Mouse (Mus musculus): ENCODE measurements around the gene Nagk. TPM values are rescaled to one million over a fixed set of nuclear protein-coding genes. Genes with fewer than 3 reads are reported as not detected.
"Not testable (repeated sequence)": the region's sequence is repeated elsewhere in the genome, so short reads cannot be mapped to it uniquely, and the experiment has no call there.

The Nagk gene
- 10 to 100 TPM; 18.5 to 18.7 TPM for total RNA-seq (2021)
- long read RNA-seq, experiment 1, transcript Nagk-206 (10 exons, 1,049 nt) = minor isoform, 8 of 56 reads
- long read RNA-seq, experiment 1, transcript Nagk-201 (10 exons, 1,405 nt) = major isoform, 34 of 56 reads
- long read RNA-seq, experiment 1, partial matches to known transcripts = 1 of 56 reads
- long read RNA-seq, experiment 1, other reads (novel, unspliced or antisense) = 8 of 56 reads
- long read RNA-seq, experiment 2, transcript Nagk-201 (10 exons, 1,405 nt) = major isoform, 32 of 47 reads
- long read RNA-seq, experiment 2, transcript Nagk-206 (10 exons, 1,049 nt) = minor isoform, 7 of 47 reads
- long read RNA-seq, experiment 2, partial matches to known transcripts = 1 of 47 reads
- long read RNA-seq, experiment 2, other reads (novel, unspliced or antisense) = 1 of 47 reads

DNA sequence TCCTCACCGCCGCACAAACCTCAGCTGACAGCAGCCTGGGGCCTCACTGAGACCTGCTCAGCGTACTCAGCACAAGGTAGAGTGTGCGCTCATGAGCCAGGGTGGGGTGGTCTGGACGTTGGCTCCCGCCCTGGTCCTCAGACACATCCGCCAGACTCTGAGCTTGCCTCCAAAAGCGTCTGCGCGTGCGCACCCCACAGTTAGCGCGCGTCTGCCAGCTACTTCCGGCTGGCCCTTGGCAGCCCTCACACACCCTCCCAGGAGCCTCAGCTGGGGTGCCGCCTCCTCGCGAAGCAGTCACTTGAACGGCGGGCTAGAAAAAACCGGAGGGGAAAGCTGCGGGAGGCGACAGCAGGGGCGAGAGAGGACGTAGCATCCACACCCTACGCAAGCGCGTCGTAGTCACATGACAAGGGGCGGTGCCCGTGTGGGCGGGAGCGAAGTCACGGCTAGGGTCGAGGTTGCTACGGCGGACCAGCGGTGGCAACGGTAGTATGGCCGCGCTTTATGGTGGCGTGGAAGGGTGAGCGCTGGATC lies at the start of gene Nagk:
TSS of gene Nagk (plus strand) at position 223 of the 537 bp plus-strand sequence.
- intact Hi-C loops (cut with DNase I) = no loop called here
- DNase-seq = peak; percentile 93 to 94

DNA sequence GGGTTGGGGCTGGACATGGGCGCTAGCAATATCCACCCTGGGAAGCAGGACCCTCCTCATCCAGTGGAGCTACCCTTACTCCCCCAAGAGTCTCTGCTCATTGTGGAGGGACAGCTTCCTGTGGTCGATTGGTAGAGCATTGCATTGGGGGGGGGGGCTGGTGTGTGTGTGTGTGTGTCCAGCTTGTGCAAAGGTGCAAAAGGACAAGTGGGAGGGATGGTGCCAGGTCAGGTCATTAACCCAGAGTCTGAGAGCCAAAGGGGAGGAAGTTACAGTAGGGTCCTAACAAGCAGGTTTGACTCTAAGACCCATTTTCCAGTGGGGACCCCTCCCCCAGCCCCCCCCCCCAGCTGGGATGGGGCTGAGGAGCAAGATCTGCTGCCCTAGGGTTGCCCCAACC lies 49.3 kb upstream of the Nagk start:
- no peak for DNase-seq
- intact Hi-C loops (cut with DNase I) = no loop called here

DNA sequence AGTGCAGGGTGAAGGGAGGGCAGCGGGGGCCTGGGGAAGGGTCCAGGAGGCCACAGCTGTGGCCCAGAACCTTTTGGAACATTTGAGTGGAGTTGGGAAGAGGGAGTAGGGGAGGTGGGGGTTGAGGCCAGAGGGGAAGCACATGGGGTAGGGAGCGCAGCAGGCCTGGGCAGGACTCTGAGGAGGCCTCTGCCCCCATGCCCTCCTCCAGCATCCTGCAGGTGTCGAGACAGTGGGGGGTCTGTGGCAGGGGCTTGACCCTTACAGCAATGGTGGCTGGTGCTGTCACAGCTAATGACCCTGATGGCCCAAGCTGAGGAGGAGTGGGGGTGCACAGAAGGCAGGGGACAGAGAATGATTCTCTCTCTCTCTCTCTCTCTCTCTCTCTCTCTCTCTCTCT lies 45.5 kb upstream of the Nagk start:
- DNase-seq = no peak
- intact Hi-C loops (cut with DNase I) = no loop called here

DNA sequence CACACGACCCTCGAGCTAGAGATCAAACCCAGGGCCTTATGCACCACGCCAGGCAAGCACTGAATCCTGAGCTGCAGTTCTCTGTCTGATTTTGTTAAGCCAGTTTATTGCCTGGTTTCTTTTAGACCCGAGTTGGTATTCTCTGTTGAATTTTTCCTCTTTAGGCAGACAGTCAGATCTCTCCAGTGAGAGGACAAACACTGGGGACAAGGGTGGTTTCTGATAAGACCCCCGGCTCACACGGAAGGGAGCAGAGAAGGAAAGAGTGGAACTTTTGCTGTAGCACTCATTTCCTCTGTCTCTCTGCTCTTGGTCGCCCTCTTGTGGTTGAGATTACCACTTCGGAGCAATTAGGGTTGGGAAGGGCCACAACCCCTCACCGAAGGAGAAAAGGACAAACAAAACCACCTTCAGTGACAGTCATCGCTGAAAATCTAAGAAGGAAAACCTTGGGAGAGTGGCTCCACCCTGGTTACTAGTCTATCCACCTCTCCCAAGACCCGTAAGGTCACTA lies 44.6 kb upstream of the Nagk start:
- intact Hi-C loops (cut with DNase I) = no loop called here
- peak; percentile 62 to 84 for DNase-seq

DNA sequence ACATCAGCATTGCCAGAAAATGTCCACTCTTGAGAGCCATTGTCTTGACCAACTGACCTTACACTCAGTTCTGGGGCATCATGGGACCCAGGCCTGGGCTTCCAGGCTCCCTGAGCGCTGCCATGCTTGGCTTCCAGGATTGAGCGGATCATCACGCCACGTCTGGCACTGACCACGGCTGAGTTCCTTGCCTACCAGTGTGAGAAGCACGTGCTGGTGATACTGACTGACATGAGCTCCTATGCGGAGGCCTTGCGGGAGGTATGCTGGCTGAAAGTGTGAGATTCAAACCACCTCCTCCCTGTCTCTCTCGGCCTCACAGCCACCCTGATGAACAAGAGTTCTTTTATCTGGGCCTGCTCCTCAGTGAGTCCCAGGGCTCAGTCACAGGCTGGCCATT lies 38.7 kb upstream of the Nagk start:
- intact Hi-C loops (cut with DNase I) = no loop called here
- no peak for DNase-seq

DNA sequence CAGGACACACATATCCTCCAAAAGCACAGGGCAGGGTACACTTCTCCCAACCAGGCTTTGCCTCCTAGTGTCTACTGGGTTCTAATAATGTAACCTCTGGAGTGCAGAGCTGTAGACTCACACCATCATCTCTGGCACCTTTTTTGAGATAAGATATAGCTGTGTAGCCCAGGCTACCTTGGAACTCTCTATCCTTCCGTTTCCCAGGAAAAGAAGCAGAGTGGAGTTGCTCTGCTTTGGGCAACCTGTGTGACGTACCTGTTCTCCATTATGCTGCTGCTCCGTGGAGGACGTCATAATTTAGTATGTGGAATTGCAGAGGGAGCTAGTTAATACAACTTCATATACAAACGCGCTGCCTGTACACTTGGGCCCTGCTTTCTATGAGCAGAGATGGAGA lies 32.4 kb upstream of the Nagk start, which contains the start of gene Ankrd53:
TSS of gene Ankrd53 (plus strand) at position 301 of the 400 bp plus-strand sequence.
- no peak for DNase-seq
- intact Hi-C loops (cut with DNase I) = no loop called here

DNA sequence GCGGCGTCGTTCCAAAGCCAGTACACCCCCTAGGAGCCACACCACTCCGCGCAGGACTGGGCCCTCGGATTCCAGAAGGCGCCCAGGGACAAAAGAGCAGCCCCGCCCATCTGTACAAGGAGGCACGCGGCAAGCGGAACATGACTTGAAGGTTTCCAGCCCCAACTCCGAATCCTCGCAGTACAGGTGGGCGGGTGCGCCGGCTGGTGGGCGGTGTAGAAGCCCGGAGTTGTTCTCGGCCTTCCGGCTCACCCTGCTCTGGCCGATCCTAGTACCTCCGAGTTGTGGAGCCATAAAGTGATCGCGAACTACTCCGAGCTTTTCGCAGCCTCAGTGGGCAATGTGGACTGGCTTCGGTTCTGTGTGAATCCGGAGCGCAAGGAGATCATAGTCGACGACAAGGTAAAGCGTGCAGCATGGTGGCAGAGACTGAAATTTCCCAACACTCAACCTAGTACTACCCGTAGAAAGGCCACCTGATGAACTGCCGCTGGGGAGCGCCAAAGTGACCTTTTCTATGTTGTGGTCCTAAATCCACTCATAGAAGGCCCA lies 31.8 kb upstream of the Nagk start:
- DNase-seq = peak; percentile 20 to 41
- intact Hi-C loops (cut with DNase I) = no loop called here

DNA sequence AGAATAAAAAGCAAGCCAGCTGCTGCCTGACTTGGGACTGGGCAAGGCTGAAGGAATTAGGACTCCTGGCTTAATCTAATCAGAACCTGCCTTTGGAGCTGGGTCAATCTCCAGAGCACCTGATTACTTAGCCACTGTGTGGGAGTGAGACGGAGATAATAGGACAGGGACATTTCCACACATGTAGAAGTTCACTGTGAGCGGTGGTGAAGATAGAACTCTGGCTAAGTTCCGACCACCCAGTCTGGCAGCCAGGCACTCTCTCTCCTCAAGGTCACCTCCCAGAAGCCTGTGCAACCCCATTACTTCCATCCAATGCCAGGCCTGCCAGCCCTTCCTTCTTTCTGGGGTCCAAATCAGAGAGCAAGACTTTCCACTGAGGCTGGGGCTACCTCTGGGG lies 27.8 kb upstream of the Nagk start:
- peak; percentile 16 to 19 for DNase-seq
- intact Hi-C loops (cut with DNase I) = no loop called here

DNA sequence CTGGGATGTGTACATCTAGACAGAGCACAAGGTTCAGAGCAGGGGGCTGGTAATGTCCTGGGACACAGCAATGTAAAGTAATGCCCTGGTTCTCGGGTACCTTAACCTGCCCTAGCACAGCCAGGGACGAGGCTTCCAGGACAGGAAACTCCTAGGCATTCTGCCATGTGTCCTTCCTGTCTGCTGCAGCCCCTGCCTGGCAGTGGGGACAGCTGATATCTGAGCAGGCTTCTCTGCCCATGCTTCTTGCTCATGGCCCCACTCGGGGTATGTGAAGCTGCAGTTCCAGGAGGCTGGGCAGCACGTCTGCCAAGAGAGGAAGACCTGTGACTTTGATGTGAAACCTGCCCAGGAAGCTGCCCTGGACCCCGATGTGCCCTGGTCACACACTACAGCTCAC lies 26.3 kb upstream of the Nagk start:
- peak; percentile 15 to 21 for DNase-seq
- intact Hi-C loops (cut with DNase I) = no loop called here

DNA sequence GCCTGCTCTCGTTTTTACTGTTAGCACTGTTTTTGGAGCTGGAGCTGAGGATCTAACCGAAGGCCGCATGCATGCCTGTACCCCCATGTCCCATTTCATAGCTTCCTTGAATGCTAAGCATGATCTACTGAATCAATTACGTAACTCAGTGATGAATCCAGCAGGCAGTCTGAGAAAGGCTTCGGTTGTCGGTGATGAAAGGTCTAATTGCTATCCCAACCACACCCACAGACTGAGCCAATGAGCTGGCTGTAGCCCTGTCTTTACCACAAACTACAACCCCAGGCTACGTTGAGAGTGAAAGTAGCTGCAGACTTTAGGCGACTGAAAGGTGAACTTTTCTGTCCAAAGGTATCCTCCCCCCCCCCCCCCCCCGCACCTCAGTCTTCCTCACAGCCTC lies 20.7 kb upstream of the Nagk start:
- intact Hi-C loops (cut with DNase I) = loop anchor here (10.0 kb wide), 1 partner anchor 449 kb away; the partner anchor contains the start of genes Mob1a and Mthfd2
- no peak for DNase-seq

DNA sequence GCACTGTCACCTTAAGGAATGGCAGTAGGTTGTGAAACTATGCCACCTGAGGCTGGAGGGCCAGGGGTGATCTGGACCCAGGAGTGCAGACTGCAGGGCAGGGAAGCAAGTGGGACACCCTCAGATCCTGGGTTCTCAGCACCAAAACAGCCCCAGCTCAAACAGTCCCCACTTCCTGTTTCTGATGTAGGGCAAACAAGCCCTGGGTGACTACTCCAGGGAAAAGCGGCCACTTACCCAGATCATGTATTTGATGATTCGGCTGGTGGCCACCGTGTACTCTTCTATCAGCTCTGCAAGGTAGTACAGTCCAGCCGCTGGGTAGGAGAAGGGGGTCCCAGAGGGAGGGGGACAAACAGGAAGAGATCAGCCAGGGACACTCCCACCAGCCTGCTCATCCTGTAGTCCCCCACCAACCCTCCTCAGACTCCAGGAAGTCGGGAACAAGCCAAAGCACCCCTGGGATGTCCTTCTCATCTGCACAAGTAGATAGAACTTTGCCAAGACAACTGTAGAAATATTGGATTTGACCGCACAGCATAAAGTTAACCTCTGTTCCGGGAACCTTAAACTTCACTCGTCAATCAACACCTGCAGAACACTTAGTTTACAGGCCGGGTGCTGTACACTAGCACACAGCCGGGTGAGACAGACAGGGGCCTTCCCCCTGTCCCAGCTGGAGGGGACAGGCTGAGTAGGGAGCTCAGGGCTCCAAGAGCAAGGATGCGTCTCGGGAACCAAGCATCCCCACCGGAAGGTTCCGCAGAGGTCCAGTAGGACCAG lies 19.8 kb upstream of the Nagk start:
- DNase-seq = peak in 1 of 2 experiments; percentile 15
- intact Hi-C loops (cut with DNase I) = loop anchor here (10.0 kb wide), 1 partner anchor 450 kb away; the partner anchor contains the start of genes Mob1a and Mthfd2

DNA sequence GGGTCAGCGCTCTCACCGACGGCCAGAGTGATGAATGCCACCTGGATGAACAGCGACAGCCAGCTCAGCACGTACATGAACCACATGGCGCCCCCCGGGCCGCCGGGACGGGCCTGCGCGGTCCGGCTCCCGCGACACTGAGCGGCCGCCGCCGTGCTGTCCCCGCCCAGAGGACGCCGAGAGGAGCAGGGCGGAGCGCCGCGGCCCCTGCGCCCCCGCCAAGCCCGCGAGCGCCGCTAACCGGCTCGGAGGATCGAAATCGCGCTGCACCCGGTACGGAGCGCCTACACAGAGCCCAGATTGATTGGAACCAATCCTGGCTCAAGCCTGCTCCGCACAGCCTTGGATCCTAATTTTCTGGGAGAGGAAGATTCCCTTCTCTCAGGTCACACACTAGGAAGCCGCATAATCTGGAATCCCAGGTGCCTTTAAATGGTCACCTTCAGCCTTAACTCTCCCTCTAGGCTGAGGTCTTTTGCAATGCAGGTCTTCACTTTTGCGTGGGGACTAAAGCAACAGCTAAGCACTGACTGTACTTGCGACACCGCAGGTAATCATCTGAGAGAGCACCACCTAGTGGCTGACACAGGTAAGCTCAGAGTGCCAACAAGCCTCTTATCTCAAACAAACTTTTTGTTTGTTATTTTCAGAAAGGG lies 19.0 kb upstream of the Nagk start, which contains the start of gene Tex261:
TSS of gene Tex261 (minus strand) at position 176 of the 656 bp plus-strand sequence.
- intact Hi-C loops (cut with DNase I) = loop anchor here (2.0 to 10.0 kb wide), 2 partner anchors 15 to 451 kb away; partner anchors contain the start of genes Mob1a and Mthfd2
- peak; percentile 95 to 96 for DNase-seq

DNA sequence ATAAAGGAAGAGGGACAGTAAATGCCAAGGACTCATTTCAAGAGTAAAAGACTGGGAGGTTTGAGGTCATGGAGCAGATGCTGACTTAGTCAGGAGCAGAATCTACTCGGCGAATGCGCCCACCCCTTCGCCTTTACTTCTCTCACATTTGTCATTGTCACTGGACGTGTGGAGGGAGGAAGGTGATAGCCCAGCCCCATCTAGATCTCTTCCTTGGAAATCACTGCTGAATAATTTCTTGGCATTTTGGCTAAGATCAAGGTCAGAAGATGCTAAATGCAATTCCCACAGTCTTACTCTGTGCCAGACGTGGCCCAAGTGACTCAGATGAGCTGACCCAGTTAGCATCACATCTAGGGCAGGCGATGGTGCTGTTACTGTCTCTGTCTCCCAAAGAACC lies 16.5 kb upstream of the Nagk start:
- intact Hi-C loops (cut with DNase I) = loop anchor here (10.0 kb wide), 1 partner anchor 454 kb away; the partner anchor contains the start of genes Mob1a and Mthfd2

DNA sequence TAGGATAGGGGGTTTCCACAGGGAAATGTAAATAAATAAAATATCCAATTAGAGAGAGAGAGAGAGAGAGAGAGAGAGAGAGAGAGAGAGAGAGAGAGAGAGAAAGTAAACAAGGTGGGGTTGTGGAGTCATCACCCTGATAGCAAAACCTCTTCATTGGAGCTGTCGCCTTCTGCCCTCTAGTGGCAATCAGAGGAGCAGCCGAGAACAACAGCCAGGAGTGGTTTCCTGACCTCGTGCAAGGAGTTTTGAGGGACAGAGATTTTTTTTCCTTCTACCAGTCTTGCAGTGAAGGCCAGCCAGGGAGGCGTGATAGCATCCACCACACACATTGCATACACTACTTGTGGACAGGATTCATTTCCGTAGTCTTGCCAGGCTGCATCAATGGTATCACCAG lies 15.8 kb upstream of the Nagk start:
- peak; percentile 45 to 66 for DNase-seq
- intact Hi-C loops (cut with DNase I) = loop anchor here (10.0 kb wide), 1 partner anchor 454 kb away; the partner anchor contains the start of genes Mob1a and Mthfd2

More for the DNA sequence above, 16.5 kb upstream of the Nagk start:
- DNase-seq = no peak

DNA sequence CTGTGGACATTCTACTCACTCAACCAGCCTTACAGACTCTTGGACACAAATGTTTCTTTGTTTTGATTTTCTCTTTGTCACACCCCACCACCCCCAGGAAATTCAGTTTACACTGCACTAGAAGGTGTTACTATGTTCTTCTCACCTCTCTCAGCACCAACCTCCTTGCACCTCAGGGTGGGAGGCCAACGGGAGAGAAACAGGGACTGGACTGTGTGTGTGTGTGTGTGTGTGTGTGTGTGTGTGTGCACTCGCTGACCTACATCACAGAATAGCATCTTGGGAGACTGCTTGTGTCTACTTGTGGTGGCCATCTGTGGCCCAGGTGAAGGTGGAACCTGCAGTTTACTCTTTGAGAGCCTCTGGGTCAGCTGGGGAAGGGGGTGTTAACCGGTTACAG lies 8.4 kb upstream of the Nagk start:
- no peak for DNase-seq
- intact Hi-C loops (cut with DNase I) = no loop called here

DNA sequence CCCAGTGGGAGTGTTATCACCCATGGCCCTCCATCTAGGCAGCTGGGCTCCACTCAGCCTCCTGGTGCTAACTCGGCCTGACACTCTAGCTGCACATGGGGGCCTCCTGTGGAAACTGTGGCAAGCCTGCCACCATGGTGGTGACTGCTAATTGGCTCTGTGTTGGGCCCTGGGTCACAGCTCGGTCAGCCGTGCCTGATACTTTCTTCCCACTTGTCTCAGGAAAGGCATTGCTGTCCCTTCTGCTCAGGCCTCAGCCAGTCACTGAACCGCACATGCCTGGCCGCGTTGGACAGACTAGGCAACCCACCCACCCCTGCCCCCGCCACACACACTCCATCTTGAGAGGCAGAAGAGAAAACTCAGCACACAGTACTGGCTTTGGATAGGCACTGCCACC lies 6.2 kb upstream of the Nagk start:
- no peak for DNase-seq
- intact Hi-C loops (cut with DNase I) = no loop called here

DNA sequence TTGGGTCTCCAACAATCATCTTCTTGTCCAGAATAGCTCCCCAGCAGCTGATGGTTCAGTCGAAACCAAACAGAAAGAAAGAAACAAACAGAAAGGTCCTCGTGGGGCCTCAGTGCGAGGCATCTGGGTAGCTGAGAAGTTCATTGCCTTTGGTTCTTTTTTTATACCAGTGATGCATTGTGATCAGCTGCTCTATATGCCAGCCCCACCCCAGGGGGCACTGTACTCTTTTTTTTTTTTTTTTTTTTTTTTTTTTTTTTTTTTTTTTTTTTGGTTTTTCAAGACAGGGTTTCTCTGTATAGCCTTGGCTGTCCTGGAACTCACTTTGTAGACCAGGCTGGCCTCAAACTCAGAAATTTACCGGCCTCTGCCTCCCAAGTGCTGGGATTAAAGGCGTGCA lies 4.2 kb upstream of the Nagk start:
- intact Hi-C loops (cut with DNase I); DNase-seq: not testable (repeated sequence)

DNA sequence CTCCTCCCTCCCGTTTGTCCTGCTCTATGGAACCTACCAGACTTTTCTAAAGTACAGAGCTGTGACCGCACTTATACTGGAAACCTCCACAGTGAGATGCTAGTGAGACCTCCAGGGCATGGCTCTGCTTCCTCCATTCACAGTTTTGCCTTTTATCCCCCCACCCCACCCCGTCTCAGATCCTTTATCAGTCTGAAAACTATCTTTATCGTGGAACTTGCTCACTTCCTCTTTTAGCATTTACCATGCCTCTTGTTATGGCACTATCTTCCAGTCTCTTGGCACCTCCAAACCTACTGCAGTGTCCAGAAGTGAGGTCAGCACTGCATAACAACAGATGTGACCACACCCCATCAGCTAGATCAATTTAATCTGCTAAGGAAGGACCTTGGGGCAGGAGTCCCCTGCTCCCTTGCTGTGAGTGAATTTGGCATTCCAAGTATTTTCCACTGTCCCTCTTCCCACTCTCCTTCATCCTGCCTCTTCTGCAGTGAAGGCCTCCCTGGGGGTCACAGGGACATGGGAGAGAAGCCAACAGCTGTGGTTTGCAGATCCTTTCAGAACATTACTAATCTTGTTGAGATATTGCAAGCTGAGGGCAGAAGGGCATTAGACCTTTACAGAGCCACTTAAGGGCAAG lies 3.4 kb upstream of the Nagk start:
- intact Hi-C loops (cut with DNase I) = no loop called here
- no peak for DNase-seq

DNA sequence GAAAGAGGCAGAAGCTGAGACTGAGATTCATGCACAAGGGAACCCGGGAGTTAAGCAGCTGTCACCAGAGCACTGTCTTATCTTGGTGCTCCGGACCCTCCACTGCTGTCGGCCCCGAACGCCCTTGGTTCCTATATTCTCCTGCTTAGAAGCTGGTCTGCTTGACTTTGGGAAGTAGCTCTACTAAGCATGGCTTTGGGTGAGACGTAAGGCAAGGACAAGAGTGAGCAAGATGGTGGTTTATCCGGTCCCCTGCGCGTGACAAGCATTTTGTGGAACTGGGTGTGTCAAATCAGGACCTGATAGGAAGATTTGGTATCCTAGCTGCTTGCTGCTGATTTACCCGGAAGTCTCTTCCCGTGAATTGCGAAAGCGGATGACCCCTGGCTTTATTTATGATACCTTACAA lies 714 bp downstream of the Nagk start:
- intact Hi-C loops (cut with DNase I) = no loop called here

More for the DNA sequence above, 714 bp downstream of the Nagk start:
- DNase-seq = no peak

Data from heart, postnatal 14 days (tissue).